Mouse (Mus musculus): ENCODE measurements around the gene Kras.

The Kras gene

DNA sequence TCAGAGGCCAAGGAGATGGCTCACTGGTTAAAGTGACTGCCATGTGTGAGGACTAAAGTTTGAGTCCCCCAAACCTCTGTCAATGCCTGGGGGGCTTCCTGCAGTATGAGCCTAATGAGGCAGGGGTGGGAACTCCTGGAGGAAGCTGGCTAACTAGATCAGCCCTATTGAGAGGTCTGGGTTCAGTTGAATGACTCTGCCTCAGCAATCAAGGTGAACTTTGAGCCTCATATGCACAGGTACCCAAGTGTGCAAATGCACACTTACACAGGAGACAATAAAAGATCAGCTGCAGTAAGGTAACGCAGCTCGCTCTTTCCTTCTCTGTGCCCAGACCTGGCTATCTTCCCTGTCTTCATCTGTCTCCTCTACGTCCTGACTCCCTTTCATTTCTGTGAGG lies 57.0 kb downstream of the Kras start:
- DNase-seq (ENCODE audit: low spot score in 2 of 2) = no peak

GRCm38 (mm10) chr6:145187093-145188088 lies 62.6 kb downstream of the Kras start:
- DNase-seq (ENCODE audit: low spot score in 2 of 2) = peak in 1 of 2 experiments; percentile 28

- DNase-seq (ENCODE audit: low spot score in 2 of 2) = no peak
Observed at GRCm38 (mm10) chr6:145186096-145186495, 63.9 kb downstream of the Kras start.

DNA sequence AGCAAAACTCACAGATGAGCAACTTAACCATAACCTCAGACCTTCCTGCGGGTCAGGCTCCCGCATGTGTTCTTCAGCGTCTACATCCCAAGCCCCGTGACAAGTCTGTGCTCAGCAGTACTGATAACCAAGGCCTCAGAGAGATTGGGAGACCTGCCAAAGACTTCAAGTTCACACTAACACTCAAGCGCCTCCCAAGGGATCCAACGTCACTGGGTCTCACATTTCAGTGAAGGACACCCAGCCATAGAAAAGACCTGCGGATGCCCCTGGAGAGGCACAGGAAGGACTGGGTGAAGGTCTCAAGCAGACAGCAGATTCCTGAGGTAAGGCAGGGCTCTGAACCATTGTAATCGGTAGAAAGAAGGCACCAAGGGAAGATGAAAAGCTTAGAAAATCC lies 68.0 kb downstream of the Kras start:
- DNase-seq (ENCODE audit: low spot score in 2 of 2) = peak; percentile 78 to 85

- peak in 1 of 2 experiments; percentile 34 for DNase-seq (ENCODE audit: low spot score in 2 of 2)
Observed at GRCm38 (mm10) chr6:145179665-145180064, 70.4 kb downstream of the Kras start.

DNA sequence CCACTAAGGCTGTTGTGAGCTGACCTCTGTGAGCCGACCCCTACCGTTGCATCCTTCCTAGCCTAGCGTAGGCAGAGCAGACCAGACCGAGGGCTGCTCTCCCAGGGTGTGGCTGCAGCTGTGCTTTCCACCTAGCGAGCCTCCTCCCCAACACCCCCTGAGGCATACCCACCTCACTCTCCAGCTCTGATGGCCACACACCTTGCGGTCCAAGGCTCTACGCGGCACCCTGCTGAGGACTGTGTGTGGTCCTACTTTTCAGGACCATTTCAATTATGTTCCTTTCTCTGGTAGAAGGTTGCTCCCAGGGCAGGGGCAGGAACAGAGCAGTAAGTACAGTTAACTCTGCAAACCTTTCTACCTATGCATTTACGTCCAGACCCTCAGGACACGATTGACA lies 73.6 kb downstream of the Kras start:
- DNase-seq (ENCODE audit: low spot score in 2 of 2) = no peak

DNA sequence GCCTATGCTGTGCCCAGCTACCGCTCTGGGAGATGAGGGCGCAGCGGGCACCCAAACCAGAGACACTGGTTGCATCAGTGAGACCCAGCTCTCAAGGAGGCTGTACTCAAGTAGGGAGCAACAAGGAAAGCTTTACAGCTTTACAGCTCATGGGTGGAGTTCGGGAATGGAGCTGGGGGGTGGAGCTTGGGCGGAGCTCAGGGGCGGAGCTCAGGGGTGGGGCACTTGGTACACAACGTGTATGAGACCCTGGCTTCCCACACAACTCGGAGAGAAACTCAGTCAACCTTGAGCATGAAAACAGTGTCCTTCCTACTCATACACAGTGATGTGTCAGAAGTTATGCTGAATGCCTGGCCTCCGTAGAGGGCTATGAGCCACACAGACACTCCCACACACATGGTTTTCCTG lies 74.5 kb downstream of the Kras start:
- DNase-seq (ENCODE audit: low spot score in 2 of 2) = no peak

DNA sequence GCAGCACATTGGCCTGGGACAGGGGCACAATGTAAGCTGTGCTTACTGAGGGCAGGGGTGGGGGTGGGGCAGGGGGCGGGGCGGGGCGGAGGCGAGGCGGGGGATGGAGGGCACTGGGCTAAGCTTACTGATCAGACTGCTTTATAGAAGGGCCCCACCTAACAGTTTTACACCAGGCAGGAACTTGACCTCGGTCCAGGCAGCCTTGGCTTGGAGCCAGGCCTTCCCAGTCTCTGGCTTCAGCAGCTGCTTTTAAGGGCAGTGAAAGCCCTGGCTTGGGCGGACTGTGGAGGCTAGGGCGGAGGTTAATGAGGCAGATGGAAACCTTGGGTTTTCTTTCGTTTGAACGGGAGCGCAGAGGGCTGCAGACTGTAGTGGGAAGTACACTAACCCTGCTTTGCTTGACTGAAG lies 76.3 kb downstream of the Kras start:
- DNase-seq (ENCODE audit: low spot score in 2 of 2) = peak; percentile 82 to 88

DNA sequence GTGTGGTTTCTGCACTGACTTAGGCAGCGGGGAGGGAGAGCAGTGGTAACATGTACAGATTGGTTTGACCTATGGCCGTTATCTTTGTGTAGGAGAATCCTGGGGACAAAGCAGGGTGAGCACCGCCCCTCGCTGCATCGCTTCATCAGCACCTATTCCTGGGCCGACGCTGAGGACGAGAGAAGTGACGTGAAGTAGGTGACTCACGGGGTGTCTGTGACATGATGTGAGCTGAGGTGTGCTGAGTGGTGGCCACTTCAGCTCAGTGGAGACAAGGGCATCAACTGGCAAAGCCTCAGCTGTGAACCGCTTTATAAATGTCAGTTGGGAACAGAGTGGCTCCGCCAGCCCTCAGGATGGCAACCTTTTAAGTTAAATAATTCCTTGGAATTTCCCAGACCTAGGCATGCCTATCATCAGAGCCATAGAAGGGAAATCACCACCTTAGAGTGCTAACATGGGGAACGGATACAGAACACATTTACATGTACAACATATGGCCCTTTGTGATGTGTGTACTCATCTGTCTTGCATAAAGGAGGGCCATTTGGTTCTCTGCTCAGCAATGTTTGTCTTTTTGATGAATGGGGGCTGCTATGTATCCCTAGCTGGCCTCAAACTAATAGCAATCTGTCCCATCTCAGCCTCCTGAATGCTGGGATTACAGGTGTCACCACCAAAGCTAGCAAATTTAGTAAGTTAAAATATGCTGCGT lies 78.0 kb downstream of the Kras start:
- DNase-seq (ENCODE audit: low spot score in 2 of 2) = no peak

Measured in heart, adult 9 months (tissue).